Mouse (Mus musculus): ENCODE measurements around the gene Themis2. TPM values are rescaled to one million over a fixed set of nuclear protein-coding genes. Genes with fewer than 3 reads are reported as not detected.

Themis2 gene
- 265 and 299 TPM in 2 replicates for total RNA-seq (2023)

GRCm38 (mm10) chr4:132796196-132796886 is at the start of gene Themis2:
Gene Themis2, minus strand, starts transcription at chr4:132796387.

GRCm38 (mm10) chr4:132842970-132843704 is 47.0 kb upstream of the Themis2 start, which contains the start of gene Ppp1r8:
Gene Ppp1r8, minus strand, starts transcription at chr4:132843169.

GRCm38 (mm10) chr4:132767914-132768876 is 28.0 kb downstream of the Themis2 start, which contains the start of gene Rpa2:
Gene Rpa2, plus strand, starts transcription at chr4:132768332.

GRCm38 (mm10) chr4:132756974-132757373 is 39.2 kb downstream of the Themis2 start, which contains the start of gene Smpdl3b:
Gene Smpdl3b, minus strand, starts transcription at chr4:132757252.

GRCm38 (mm10) chr4:132732148-132732684 is 64.0 kb downstream of the Themis2 start, which contains the start of gene Xkr8:
Gene Xkr8, minus strand, starts transcription at chr4:132732546.

Other genes with a start within 250 kb of the Themis2 start
- 134 and 153 TPM in 2 replicates for gene Ptafr, start 232.3 kb downstream of the Themis2 start, total RNA-seq (2023)
- 27.0 and 27.7 TPM in 2 replicates for gene Eya3, start 157.4 kb downstream of the Themis2 start, total RNA-seq (2023)
- gene Xkr8, start 63.8 kb downstream of the Themis2 start, total RNA-seq (2023), result 4.8 and 5.8 TPM in 2 replicates
- gene Smpdl3b, start 39.1 kb downstream of the Themis2 start, total RNA-seq (2023), result 1.1 and 1.6 TPM in 2 replicates
- gene Rpa2, start 28.1 kb downstream of the Themis2 start, total RNA-seq (2023), result 37.6 and 41.8 TPM in 2 replicates
- gene Ppp1r8, start 46.8 kb upstream of the Themis2 start, total RNA-seq (2023), result 18.8 and 20.5 TPM in 2 replicates
- 13.5 and 17.1 TPM in 2 replicates for gene Stx12, start 88.1 kb upstream of the Themis2 start, total RNA-seq (2023)
- 28.4 and 35.9 TPM in 2 replicates for gene Fam76a, start 126.2 kb upstream of the Themis2 start, total RNA-seq (2023)
- 308 and 313 TPM in 2 replicates for gene Fgr, start 177.7 kb upstream of the Themis2 start, total RNA-seq (2023)
- 4.7 and 6.3 TPM in 2 replicates for gene Ahdc1, start 214.9 kb upstream of the Themis2 start, total RNA-seq (2023)